Mouse (Mus musculus) embryo, embryonic 10.5 days (tissue): ENCODE data around the gene Slc22a2.
"Not testable (repeated sequence)": the region's sequence is repeated elsewhere in the genome, so short reads cannot be mapped to it uniquely, and the experiment has no call there.

Experiments
- DNase-seq: peaks from one replicate; pipeline ENCODE4 v3.0.0-alpha.2; 2015; ENCODE audit warnings: low spot score

Slc22a2 gene

GRCm38 (mm10) chr17:12583991-12584390 lies at the start of gene Slc22a2:
Slc22a2 (plus strand) TSS chr17:12584132.
- DNase-seq: no peak

- DNase-seq: peak; percentile 87
These were observed 49.4 kb upstream of the Slc22a2 start for GRCm38 (mm10) chr17:12534353-12535145.

- DNase-seq: no peak
These were observed 21.7 kb upstream of the Slc22a2 start for GRCm38 (mm10) chr17:12562215-12562614.

- DNase-seq: not testable (repeated sequence)
These were observed 19.4 kb upstream of the Slc22a2 start for GRCm38 (mm10) chr17:12564481-12565000.

- DNase-seq: no peak
These were observed 18.5 kb upstream of the Slc22a2 start for GRCm38 (mm10) chr17:12565443-12565842.

- no peak for DNase-seq
These were observed 12.6 kb upstream of the Slc22a2 start for GRCm38 (mm10) chr17:12571316-12571715.

GRCm38 (mm10) chr17:12571924-12572463 lies 11.9 kb upstream of the Slc22a2 start:
- DNase-seq: no peak

- DNase-seq: no peak
These were observed 8.5 kb upstream of the Slc22a2 start for GRCm38 (mm10) chr17:12575391-12575790.

- no peak for DNase-seq
These were observed 6.8 kb upstream of the Slc22a2 start for GRCm38 (mm10) chr17:12577096-12577495.

GRCm38 (mm10) chr17:12585366-12585765 lies 1.4 kb downstream of the Slc22a2 start:
- DNase-seq: no peak

GRCm38 (mm10) chr17:12586966-12587365 lies 3.0 kb downstream of the Slc22a2 start:
- DNase-seq: no peak

- no peak for DNase-seq
These were observed 4.9 kb downstream of the Slc22a2 start for GRCm38 (mm10) chr17:12588801-12589247.

GRCm38 (mm10) chr17:12590911-12591625 lies 7.1 kb downstream of the Slc22a2 start:
- DNase-seq: no peak

GRCm38 (mm10) chr17:12595846-12596515 lies 12.0 kb downstream of the Slc22a2 start:
- DNase-seq: no peak

GRCm38 (mm10) chr17:12606634-12607033 lies 22.7 kb downstream of the Slc22a2 start:
- no peak for DNase-seq

- DNase-seq: no peak
These were observed 23.3 kb downstream of the Slc22a2 start for GRCm38 (mm10) chr17:12607202-12607601.

- no peak for DNase-seq
These were observed 30.8 kb downstream of the Slc22a2 start for GRCm38 (mm10) chr17:12614511-12615385.

GRCm38 (mm10) chr17:12615429-12615828 lies 31.5 kb downstream of the Slc22a2 start:
- DNase-seq: no peak

GRCm38 (mm10) chr17:12619641-12620040 lies 35.7 kb downstream of the Slc22a2 start:
- DNase-seq: no peak

GRCm38 (mm10) chr17:12627983-12628382 lies 44.1 kb downstream of the Slc22a2 start:
- DNase-seq: no peak
